Mouse (Mus musculus) retina, embryonic 14.5 days (tissue): ENCODE measurements at regions not wholly inside any gene's neighbourhood (a gene's known extent, or its start where the extent isn't known, plus 50 kb on each side); places are given as distances from the start of the nearest gene placed in this dataset.

Experiments
- DNase-seq: peaks from one replicate; pipeline ENCODE4 v3.0.0-alpha.2; 2015; ENCODE audit warnings: low spot score

DNA sequence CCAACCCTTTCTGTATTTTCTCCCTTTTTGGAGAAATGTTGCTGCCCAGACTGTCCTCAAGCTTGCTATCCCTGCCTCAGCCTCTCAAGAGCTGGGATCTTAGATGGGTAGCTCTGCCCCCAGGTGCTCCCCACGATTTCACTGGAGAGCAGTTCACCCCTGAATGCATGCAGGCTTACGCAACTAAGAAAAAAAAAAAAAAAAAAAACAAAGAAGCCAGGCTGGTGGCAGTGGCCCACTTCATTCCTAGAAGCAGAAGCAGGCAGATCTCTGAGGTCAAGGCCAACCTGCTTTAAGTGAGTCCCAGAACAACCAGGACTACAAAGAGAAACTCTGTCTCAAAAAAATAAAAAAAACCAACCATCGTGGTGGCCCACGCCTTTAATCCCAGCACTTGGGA, 51.2 kb upstream of the Fbxo11 start:
- no peak for DNase-seq

DNA sequence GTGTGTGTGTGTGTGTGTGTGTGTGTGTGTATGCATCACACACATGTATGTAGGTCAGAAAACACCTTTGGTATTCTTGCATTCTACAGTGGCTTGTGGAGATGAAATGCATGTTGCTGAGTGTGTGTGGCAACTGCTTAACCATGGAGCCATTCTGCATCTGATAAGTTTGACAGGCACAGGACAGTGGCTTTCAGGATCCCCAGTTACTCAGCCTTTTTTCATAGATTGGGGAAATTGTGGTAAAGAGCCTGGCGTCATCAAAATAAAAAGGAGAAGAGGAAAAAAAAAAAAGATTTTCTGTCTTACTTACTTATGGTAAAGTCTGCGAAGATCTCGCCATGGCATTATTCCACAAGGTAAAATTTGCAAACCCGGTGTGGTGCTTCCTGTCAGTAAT, 53.6 kb upstream of the Fbxo11 start:
- DNase-seq: no peak

GRCm38 (mm10) chr17:88123711-88124110, 58.6 kb upstream of the Fbxo11 start:
- DNase-seq: no peak

- no peak for DNase-seq
Observed at GRCm38 (mm10) chr17:88127126-88127525, 62.0 kb upstream of the Fbxo11 start.

- DNase-seq: no peak
Observed at GRCm38 (mm10) chr17:88131297-88131696, 66.2 kb upstream of the Fbxo11 start.

DNA sequence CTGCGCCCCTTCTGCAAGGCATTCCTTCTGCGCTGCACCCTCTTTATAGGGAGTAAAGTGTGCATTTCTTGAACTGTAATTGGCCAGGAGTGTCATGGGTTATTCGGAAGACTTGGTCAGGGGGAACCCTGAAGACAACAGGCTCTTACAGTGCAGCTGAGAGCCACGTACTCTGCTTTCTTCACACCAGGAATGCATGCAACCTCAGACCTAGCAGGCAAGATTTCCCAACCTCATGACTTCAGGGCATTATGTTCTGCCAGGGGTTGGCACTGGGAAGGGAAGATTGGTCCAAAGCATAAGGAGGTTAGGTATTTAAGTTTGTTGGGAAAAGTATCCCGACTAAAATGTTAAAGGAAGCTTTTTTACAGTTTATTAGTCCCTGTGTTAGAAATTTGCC, 66.9 kb upstream of the Fbxo11 start:
- no peak for DNase-seq

DNA sequence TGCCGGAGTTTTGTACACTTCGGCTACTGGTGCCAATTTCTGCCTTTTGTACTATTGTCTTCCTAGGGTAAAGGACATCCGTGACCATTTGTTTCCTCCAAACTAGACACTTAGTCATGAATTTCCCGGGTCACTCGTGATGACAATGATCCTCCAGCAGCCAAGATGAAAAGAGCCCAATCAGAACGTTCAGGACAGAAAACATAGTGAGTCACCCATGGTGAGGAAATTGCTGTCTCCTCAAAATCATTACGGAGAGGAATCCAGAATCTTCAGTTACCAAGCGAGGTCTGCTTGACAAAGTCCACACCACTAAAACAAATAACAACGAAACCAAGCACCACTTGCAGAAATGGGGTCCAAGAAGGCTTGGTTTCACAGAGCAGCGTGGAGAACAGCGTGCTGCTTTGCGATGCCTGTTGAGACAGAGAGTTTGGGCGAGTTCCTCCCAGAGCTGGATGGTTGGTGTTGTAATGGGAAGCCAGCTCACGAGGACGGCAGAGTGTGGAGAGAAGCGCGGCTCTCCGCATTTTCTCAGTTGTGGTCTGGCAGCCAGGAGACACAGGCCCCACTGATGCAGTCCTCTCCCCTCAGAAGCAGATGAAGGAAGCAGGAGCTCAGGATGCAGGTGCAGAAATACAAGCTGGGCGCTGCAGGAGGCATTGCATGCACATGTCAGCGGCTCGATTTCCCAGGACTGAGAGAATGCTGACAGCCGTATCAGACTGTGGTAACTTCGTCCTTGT, 67.7 kb upstream of the Fbxo11 start:
- DNase-seq: no peak

DNA sequence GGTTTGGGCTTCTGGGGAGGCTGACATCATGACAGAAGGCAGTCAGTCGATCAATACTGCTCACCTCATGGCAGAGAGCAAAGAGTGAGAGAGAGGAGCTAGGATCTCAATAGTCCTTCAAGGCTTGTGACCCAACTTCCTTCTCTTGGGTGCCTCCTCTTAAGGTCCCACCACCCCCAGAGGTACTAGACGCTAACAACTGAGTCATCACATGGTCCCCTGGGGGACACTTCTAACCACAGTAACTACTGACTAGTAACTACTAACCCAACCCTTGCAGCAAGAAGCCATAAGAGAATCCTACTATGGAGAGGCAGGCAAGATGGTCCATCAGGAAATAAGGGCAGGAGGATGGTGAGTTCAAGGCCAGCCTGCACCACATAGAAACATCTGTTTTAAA, 69.5 kb upstream of the Fbxo11 start:
- no peak for DNase-seq

GRCm38 (mm10) chr17:88141538-88141937, 76.4 kb upstream of the Fbxo11 start:
- no peak for DNase-seq

GRCm38 (mm10) chr17:88142003-88142402, 76.9 kb upstream of the Fbxo11 start:
- DNase-seq: no peak

DNA sequence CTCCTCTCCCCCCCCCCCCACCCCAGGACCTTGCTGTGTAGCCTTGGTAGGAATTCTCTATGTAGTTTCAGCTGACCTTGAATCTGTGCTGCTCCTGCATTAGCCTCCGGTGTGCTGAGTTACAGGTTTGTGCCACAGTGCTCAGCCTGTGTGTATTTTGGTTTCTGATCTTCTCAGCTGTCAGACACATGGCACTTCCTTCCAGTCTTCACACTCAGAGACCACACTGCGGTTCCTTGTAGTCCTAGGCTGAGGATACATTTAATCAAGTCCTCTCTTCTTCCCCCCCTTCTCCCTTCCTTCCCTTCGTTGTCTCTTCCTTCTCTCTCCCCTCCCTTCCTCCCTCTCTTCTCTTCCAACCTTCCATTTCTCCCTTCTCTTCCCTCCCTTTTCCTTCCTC, 77.7 kb upstream of the Fbxo11 start:
- DNase-seq: no peak

DNA sequence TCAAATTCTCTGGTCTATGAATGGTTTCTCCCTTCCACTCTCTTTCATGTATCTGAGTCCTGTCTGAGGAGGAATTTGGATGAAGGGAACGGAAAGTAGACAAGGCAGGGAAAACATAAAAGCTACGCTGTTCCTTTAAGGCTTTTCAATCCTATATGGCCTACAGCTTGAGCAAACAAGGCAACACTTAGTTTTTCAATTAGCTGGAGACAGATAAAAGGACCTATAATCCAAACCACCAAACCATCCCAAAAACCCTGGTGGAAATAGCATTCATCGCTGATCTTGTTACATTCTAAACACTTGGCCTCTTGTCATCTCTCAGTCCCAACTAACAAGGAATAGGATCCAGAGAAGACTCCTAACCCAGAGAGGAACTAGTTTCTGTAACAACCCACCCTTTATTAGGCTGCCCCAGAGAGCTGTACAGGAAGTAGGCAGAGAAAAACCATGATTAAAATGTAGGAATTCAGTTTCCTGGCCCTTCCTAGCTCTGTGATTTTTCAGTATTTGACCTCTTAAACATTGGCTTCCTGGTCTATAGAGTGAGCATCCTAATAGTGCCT, 78.4 kb upstream of the Fbxo11 start:
- no peak for DNase-seq

DNA sequence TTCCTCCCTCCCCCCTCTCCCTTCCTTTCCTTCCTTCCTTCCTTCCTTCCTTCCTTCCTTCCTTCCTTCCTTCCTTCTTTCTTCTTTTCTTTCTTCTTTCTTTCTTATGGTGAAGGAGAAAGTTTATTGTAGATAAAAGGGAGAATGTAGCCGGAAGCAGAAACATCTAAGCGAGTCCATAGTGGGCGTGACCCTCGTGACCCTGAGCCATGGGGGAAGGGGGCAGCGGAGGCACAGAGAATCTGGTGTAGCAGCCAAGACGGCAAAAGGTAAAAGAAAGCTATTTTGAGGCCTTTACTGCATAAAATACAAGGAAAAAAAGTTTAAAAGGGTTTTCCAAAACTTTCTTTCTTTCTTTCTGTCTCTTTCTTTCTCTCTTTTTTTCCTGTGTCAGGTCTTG, 93.5 kb upstream of the Fbxo11 start:
- no peak for DNase-seq

GRCm38 (mm10) chr17:88159212-88159668, 94.1 kb upstream of the Fbxo11 start:
- DNase-seq: peak; percentile 23

GRCm38 (mm10) chr17:88159851-88160676, 95.0 kb upstream of the Fbxo11 start:
- peak; percentile 13 for DNase-seq

GRCm38 (mm10) chr17:88160677-88161001, 95.5 kb upstream of the Fbxo11 start:
- no peak for DNase-seq

DNA sequence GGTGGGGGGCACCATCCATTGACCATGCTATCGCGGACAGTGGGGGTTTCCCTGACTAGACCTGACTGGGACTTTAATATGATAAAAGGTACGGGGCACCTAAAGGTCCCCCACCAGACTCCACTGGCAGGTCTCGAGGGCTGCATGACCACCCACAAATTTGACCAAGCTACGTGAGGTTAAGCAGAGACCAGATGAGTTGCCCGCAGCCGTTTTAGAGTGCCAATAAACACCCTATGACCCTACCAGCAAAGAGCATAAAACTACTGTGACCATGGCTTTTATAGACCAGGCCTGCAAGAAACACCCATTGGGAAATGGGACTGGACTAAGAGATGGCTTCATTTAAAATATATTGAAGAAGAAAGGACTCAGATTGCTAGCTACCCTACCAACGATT, 96.7 kb upstream of the Fbxo11 start:
- DNase-seq: no peak

DNA sequence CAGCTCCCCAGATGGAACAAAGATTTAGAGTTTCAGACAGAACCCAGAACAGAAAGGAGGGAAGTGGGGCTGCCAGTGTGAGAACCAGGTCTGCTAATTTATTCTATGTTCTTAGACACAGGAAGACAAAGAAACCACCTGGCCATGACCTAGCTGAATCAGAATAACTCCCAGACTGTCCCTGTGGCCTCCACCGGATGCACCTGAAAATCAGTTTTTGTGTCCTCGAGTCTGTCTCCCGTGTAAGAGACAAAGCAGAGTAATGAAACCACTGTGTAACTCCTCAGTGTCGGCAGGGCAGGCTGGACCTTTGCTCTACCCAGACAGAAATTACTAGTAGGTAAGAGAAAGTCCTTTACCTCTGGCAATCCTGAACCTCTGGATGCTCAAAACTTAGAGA, 99.7 kb upstream of the Fbxo11 start:
- DNase-seq: no peak

DNA sequence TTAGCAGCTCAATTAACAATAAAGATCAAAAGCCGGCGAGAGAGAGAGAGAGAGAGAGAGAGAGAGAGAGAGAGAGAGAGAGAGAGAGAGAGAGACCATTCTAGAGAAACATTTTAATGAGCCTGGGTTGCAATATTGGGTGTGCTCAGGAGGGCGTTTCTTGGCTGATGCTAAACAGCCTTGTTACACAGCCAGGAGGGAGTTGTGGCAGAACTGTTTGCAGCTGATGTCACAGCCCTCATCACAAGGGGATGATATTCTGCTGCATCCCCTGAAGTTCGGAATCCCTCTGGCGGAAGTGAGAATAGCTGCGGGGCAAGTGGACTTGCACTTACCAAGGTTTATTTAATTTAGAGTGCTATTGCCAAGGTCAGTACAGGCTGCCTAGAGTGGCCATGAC, 100.7 kb upstream of the Fbxo11 start:
- DNase-seq: no peak

DNA sequence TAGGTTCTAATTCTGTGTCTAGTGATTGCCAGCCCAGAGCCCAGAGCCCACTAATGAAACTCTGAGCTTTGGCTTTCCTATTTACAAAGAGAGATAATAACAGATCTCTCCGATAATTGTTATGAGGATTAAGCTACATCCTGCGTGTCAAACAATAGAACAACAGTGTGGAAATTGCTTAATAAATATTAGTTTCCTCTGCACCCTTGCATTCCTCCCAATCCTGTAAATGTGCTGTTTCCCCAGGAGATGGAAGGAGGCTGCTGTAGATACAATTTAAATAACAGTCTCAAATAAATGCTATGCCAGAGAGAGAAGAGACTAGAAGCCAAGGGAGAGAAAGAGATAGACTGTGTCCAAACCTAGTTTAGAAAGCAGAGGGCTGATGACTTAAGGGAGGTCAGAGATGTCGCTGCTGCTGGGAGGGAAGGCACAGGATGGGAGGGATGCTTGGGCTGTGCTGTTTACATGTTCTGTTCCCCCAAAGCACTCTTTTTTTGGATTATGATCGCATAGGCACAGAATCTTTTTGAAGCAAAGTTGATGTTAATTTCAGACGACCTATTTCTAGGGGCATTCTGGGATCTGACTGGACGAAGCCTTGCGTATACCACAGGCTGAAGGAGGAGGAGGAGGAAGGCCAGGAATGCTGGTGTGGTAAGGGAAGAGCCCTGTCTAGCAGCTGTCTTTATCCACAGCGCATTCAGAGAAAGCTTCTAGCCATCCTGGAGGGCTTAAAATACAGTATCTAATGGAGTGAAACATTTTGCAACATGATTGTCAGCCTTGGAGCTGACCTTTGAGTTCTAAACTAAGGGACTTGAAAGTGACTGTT, 103.4 kb upstream of the Fbxo11 start:
- no peak for DNase-seq

DNA sequence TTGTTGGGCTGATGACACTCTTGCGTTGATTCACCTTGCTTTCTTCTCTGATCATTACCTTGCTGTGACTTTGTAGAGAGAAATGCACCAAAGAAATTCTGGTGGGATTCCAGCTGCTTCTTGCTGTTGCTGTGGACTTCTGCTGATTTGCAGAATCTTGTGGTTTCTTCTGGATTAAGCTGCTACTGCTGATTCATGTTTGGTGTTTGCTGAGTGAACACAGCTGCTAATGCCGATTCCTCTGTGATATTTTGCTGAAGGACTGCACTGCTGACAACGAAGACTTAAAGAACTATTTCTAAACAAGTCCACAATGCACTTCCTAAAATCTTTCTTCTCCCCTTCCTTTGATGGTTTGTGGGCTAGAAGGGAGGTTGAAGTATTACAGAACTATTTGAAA, 106.5 kb upstream of the Fbxo11 start:
- no peak for DNase-seq

- no peak for DNase-seq
Observed at GRCm38 (mm10) chr17:88173354-88174032, 108.4 kb upstream of the Fbxo11 start.
